In the genomic region with DNA sequence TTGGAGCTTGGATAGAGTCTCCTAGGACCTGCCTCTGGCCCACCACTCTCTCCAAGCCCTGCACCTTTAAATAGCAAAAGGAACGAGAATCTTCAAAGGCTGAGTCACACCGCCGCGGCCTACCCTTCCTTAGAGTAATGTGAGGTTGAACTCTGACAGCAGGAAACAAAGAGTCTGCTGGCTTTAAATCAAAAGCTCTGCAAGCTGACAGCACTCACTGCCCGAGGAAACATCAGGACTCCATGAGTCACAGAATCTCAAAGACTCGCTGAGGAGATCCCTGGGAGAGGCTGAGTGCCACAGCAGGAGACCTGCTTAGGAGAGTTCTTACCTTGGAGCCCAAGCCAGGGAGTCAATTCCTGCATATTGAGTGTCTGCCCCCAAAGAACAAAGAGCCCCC, we compare ENCODE assay signal across 8 mouse cellular contexts. TPM values are rescaled to one million over a fixed set of nuclear protein-coding genes. Genes with fewer than 3 reads are reported as not detected.
DNase-seq lines count a peak whose midpoint lies in the region; ATAC-seq and TF ChIP-seq lines count a peak whose summit lies in the region.

No protein-coding gene starts in this region.

- no peaks in the 10 kb centered on the region for H3K36me3 ChIP-seq in forebrain, embryonic 10.5 days (replicated peaks)
- H3K36me3 ChIP-seq in forebrain, embryonic 16.5 days (ENCODE audit: control insufficient read depth, insufficient read depth): no peaks in the 10 kb centered on the region
- H3K36me3 ChIP-seq in heart, embryonic 14.5 days (ENCODE audit: control insufficient read depth, insufficient read depth, low read length): no peaks in the 10 kb centered on the region
- H3K36me3 ChIP-seq in limb, embryonic 10.5 days: no peaks in the 10 kb centered on the region
- H3K36me3 ChIP-seq in midbrain, embryonic 16.5 days (ENCODE audit: control insufficient read depth, insufficient read depth, low read length): no peaks in the 10 kb centered on the region

- no peak for ATAC-seq in forebrain, embryonic 16.5 days
- no peak for ATAC-seq in heart, embryonic 14.5 days (ENCODE audit: insufficient number of reproducible peaks, insufficient read depth, low FRiP score, low read depth)
- no peak for ATAC-seq in midbrain, embryonic 16.5 days

- H3K4me2 ChIP-seq in forebrain, embryonic 16.5 days (ENCODE audit: low read length): no peak overlapping the region
- peak overlapping the region; percentile 21; the same call in 1 of the 2 replicates for H3K4me2 ChIP-seq in heart, embryonic 14.5 days (ENCODE audit: low read length)
- no peak overlapping the region for H3K4me2 ChIP-seq in midbrain, embryonic 16.5 days (ENCODE audit: low read length)

- 5% methylated on average over 6 of the region's 6 CpGs for WGBS in forebrain, embryonic 10.5 days
- 5% methylated on average over 6 of the region's 6 CpGs for WGBS in forebrain, embryonic 16.5 days
- 2% methylated on average over 6 of the region's 6 CpGs for WGBS in heart, embryonic 14.5 days
- 3% methylated on average over 6 of the region's 6 CpGs for WGBS in limb, embryonic 10.5 days
- 2% methylated on average over 6 of the region's 6 CpGs for WGBS in midbrain, embryonic 16.5 days

- H3K9ac ChIP-seq in forebrain, embryonic 16.5 days (replicated peaks; ENCODE audit: low read depth, low read length): no peak overlapping the region
- peak overlapping the region; percentile 43; the same call in 1 of the 2 replicates for H3K9ac ChIP-seq in heart, embryonic 14.5 days (ENCODE audit: low read length)
- H3K9ac ChIP-seq in midbrain, embryonic 16.5 days (ENCODE audit: low read depth, low read length): no peak overlapping the region

- no peak for TF ChIP-seq POLR2A in bone marrow macrophage, adult 2 months (IDR thresholded peaks at IDR 0.05; ENCODE audit: borderline replicate concordance, low read depth, low read length)

- peak overlapping the region; percentile 3; the same call in 1 of the 2 replicates for H3K4me3 ChIP-seq in forebrain, embryonic 10.5 days
- no peak overlapping the region for H3K4me3 ChIP-seq in forebrain, embryonic 16.5 days (replicated peaks; ENCODE audit: low read length)
- H3K4me3 ChIP-seq in bone marrow macrophage, adult 2 months (ENCODE audit: insufficient read depth, low read length): 0 out of 2 replicates have a peak overlapping the region, but pooled peaks have one; percentile 3
- H3K4me3 ChIP-seq in heart, embryonic 14.5 days (ENCODE audit: control insufficient read depth in 1 of 2, insufficient read depth in 1 of 2, low read depth in 1 of 2, low read length in 2 of 2): no peak overlapping the region
- H3K4me3 ChIP-seq in limb, embryonic 10.5 days: no peak overlapping the region
- H3K4me3 ChIP-seq in midbrain, embryonic 16.5 days (ENCODE audit: low read depth, low read length): no peak overlapping the region

- no peak for DNase-seq in forebrain, embryonic 10.5 days (ENCODE audit: extremely low spot score, low spot score)
- DNase-seq in limb, embryonic 10.5 days (ENCODE audit: low spot score): peak; percentile 61
- no peak for DNase-seq in cerebellum, adult 11-12 months
- DNase-seq in right cerebral cortex, postnatal 14 days: no peak

- no peaks in the 10 kb centered on the region for H3K9me3 ChIP-seq in forebrain, embryonic 10.5 days
- no peaks in the 10 kb centered on the region for H3K9me3 ChIP-seq in forebrain, embryonic 16.5 days (ENCODE audit: control insufficient read depth, low read length)
- H3K9me3 ChIP-seq in heart, embryonic 14.5 days (ENCODE audit: control insufficient read depth, low read length): no peaks in the 10 kb centered on the region
- H3K9me3 ChIP-seq in limb, embryonic 10.5 days (replicated peaks): no peaks in the 10 kb centered on the region
- H3K9me3 ChIP-seq in midbrain, embryonic 16.5 days (replicated peaks; ENCODE audit: control insufficient read depth, low read length, poor library complexity, severe bottlenecking): no peaks in the 10 kb centered on the region

- TF ChIP-seq CTCF in bone marrow macrophage, adult 2 months (IDR thresholded peaks at IDR 0.05; ENCODE audit: low read depth, low read length): no peak

- peaks cover 69% of the 10 kb centered on the region for H3K4me1 ChIP-seq in forebrain, embryonic 10.5 days
- peaks cover 36% of the 10 kb centered on the region for H3K4me1 ChIP-seq in forebrain, embryonic 16.5 days (replicated peaks; ENCODE audit: control insufficient read depth, insufficient read depth, low read length)
- H3K4me1 ChIP-seq in bone marrow macrophage, adult 2 months (ENCODE audit: control insufficient read depth, insufficient read depth, low read length): peaks cover 49% of the 10 kb centered on the region
- peaks cover 36 to 45% of the 10 kb centered on the region in 2 experiments for H3K4me1 ChIP-seq in heart, embryonic 14.5 days (ENCODE audit: control insufficient read depth in 2 of 2, insufficient read depth in 2 of 2, low read length in 2 of 2)
- peaks cover 50% of the 10 kb centered on the region for H3K4me1 ChIP-seq in limb, embryonic 10.5 days
- peaks cover 30% of the 10 kb centered on the region for H3K4me1 ChIP-seq in midbrain, embryonic 16.5 days (ENCODE audit: control insufficient read depth, insufficient read depth, low read length)

- peak overlapping the region; percentile 80 for H3K27ac ChIP-seq in forebrain, embryonic 10.5 days
- H3K27ac ChIP-seq in forebrain, embryonic 16.5 days (ENCODE audit: low read length): no peak overlapping the region
- peak overlapping the region; percentile 80 for H3K27ac ChIP-seq in bone marrow macrophage, adult 2 months (ENCODE audit: insufficient read depth, low read depth, low read length)
- peak overlapping the region; percentile 75 to 83 for H3K27ac ChIP-seq in heart, embryonic 14.5 days (replicated peaks in 1 of 2; ENCODE audit: control insufficient read depth in 1 of 2, insufficient read depth in 1 of 2, low read depth in 2 of 2, low read length in 2 of 2)
- H3K27ac ChIP-seq in limb, embryonic 10.5 days: peak overlapping the region; percentile 82
- peak overlapping the region; percentile 44 for H3K27ac ChIP-seq in midbrain, embryonic 16.5 days (ENCODE audit: low read length)

- no peaks in the 10 kb centered on the region for H3K27me3 ChIP-seq in forebrain, embryonic 10.5 days (ENCODE audit: poor library complexity, severe bottlenecking)
- no peaks in the 10 kb centered on the region for H3K27me3 ChIP-seq in forebrain, embryonic 16.5 days (replicated peaks; ENCODE audit: control insufficient read depth, insufficient read depth, low read length)
- H3K27me3 ChIP-seq in heart, embryonic 14.5 days (ENCODE audit: control insufficient read depth, insufficient read depth, low read length): no peaks in the 10 kb centered on the region
- no peaks in the 10 kb centered on the region for H3K27me3 ChIP-seq in limb, embryonic 10.5 days (ENCODE audit: low read depth, poor library complexity, severe bottlenecking)
- no peaks in the 10 kb centered on the region for H3K27me3 ChIP-seq in midbrain, embryonic 16.5 days (ENCODE audit: control insufficient read depth, insufficient read depth, low read depth, low read length)

RNA-seq across cellular contexts. Expression of gene Scd2, which starts 12.7 kb away (rescaled TPM):
- 369 and 403 TPM in 2 replicates for polyA plus RNA-seq in forebrain, embryonic 10.5 days (2016; fragmentation: Nextera tagmentation; extraction: Ambion mirVana)
- polyA plus RNA-seq in forebrain, embryonic 16.5 days (2015; fragmentation: Nextera tagmentation; extraction: Ambion mirVana): 290 and 318 TPM in 2 replicates
- polyA plus RNA-seq in bone marrow macrophage, adult 2 months (2012; ENCODE audit: insufficient read depth, insufficient read length, missing spikeins): 6.7 and 7.7 TPM in 2 replicates
- 139 and 146 TPM in 2 replicates for polyA plus RNA-seq in heart, embryonic 14.5 days (2014; fragmentation: Nextera tagmentation; extraction: Ambion mirVana)
- 324 and 335 TPM in 2 replicates for polyA plus RNA-seq in limb, embryonic 10.5 days (2016; fragmentation: Nextera tagmentation; extraction: Ambion mirVana)
- 281 and 311 TPM in 2 replicates for polyA plus RNA-seq in midbrain, embryonic 16.5 days (2015; fragmentation: Nextera tagmentation; extraction: Ambion mirVana)

RNA-seq across cellular contexts. Expression of gene Scd4, which starts 52.1 kb away (rescaled TPM):
- 0.06 TPM in 1 of 2 replicates, not detected in the other for polyA plus RNA-seq in forebrain, embryonic 10.5 days (2016; fragmentation: Nextera tagmentation; extraction: Ambion mirVana)
- polyA plus RNA-seq in forebrain, embryonic 16.5 days (2015; fragmentation: Nextera tagmentation; extraction: Ambion mirVana): 0.07 and 0.16 TPM in 2 replicates
- polyA plus RNA-seq in bone marrow macrophage, adult 2 months (2012; ENCODE audit: insufficient read depth, insufficient read length, missing spikeins): not detected in 2 replicates
- polyA plus RNA-seq in heart, embryonic 14.5 days (2014; fragmentation: Nextera tagmentation; extraction: Ambion mirVana): 2.1 and 2.9 TPM in 2 replicates
- polyA plus RNA-seq in limb, embryonic 10.5 days (2016; fragmentation: Nextera tagmentation; extraction: Ambion mirVana): 0.08 and 0.11 TPM in 2 replicates
- 0.18 and 0.19 TPM in 2 replicates for polyA plus RNA-seq in midbrain, embryonic 16.5 days (2015; fragmentation: Nextera tagmentation; extraction: Ambion mirVana)

Comparison
In these comparisons a context has a peak if more than half of its experiments do, and no peak if none do; other contexts are left out.
1. H3K4me3 ChIP-seq: peak in forebrain, embryonic 10.5 days (single experiment) and bone marrow macrophage, adult 2 months (single experiment); none in forebrain, embryonic 16.5 days (single experiment), heart, embryonic 14.5 days (0 of 2), limb, embryonic 10.5 days (single experiment) and midbrain, embryonic 16.5 days (single experiment).
2. RNA of gene Scd2, which starts 12.7 kb away (polyA plus RNA-seq): 369 to 403 TPM in forebrain, embryonic 10.5 days, 324 to 335 TPM in limb, embryonic 10.5 days, 281 to 311 TPM in midbrain, embryonic 16.5 days, 290 to 318 TPM in forebrain, embryonic 16.5 days and 139 to 146 TPM in heart, embryonic 14.5 days; 6.7 to 7.7 TPM in bone marrow macrophage, adult 2 months; every median in the first group is over 10 times any median in the second.